Mouse (Mus musculus) brown adipose tissue, adult 24 weeks (tissue): ENCODE measurements around the gene Slc35b2. TPM values are rescaled to one million over a fixed set of nuclear protein-coding genes. Genes with fewer than 3 reads are reported as not detected.

Experiments used
- H3K27ac ChIP-seq: fragments of 200-500 bp; replicated peaks from 2 replicates; pipeline ENCODE4 v1.5.1; 2012; ENCODE audit warnings: low read depth, mild to moderate bottlenecking, low read length
- H3K4me1 ChIP-seq: fragments of 200-500 bp; 2 replicates; pipeline ENCODE4 v1.6.1; 2012; ENCODE audit warnings: low read length, mixed read lengths; ENCODE audit not compliant: control insufficient read depth, insufficient read depth, insufficient read length
- H3K4me3 ChIP-seq: fragments of 200-500 bp; 2 replicates; pipeline ENCODE4 v1.5.1; 2012; ENCODE audit warnings: low read depth, mild to moderate bottlenecking, low read length, moderate library complexity; ENCODE audit not compliant: insufficient read depth
- polyA plus RNA-seq: library from polyadenylated mRNA; stranded (reverse); fragments of >200 nt; gene quantifications from 2 replicates; pipeline ENCODE4 v1.2.4, GENCODE M21; 2012; ENCODE audit not compliant: missing spikeins, insufficient read depth, insufficient read length

Gene Slc35b2
- polyA plus RNA-seq, 1 experiment = 36.4 TPM

GRCm38 (mm10) chr17:45539664-45540063 lies 24.0 kb upstream of the Slc35b2 start:
- Histone ChIP-seq H3K27ac (no peak overlapping the region), H3K4me3 (no peak overlapping the region), H3K4me1 (no peaks in the 10 kb centered on the region)

DNA sequence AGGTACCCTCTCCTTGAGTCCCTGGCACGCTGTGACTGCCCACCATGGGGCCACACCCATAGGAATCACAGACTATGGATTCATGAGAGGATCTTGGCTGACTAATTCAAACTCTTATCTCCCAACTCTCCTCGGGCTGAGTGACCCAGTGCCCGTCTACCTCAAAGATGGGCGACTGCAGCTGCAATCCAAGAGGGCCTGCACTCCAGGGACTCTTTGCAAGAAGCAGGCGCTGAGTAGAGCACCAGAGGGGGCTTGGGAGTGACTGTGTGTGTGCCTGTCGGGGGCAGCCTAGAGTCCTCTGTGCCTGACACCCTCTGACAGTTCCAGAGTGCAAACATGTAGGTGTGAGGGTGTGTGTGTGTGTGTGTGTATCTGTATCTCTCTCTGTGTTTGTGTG lies 21.5 kb upstream of the Slc35b2 start:
- no peak overlapping the region for H3K4me3 ChIP-seq
- H3K27ac ChIP-seq = no peak overlapping the region
- H3K4me1 ChIP-seq = no peaks in the 10 kb centered on the region

DNA sequence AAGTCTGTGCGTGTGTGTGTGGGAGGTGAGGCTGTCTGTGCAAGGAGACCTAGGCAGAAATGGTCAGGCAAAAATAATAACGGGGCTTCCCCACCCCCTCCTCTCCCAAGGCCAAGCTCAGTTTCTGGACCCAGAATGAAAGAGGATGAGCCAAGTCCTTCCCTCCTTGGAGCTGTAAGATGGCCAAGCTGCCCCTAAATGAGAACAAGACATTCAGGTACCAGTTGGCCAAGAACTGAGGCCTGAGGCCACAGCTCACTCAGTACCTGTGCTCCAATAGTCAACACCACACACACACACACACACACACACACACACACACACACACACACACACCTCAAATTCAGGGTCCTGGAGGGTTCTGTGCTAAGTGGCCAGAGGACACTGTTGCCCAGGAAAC lies 21.0 kb upstream of the Slc35b2 start:
- no peaks in the 10 kb centered on the region for H3K4me1 ChIP-seq
- H3K4me3 ChIP-seq = no peak overlapping the region
- H3K27ac ChIP-seq = no peak overlapping the region

DNA sequence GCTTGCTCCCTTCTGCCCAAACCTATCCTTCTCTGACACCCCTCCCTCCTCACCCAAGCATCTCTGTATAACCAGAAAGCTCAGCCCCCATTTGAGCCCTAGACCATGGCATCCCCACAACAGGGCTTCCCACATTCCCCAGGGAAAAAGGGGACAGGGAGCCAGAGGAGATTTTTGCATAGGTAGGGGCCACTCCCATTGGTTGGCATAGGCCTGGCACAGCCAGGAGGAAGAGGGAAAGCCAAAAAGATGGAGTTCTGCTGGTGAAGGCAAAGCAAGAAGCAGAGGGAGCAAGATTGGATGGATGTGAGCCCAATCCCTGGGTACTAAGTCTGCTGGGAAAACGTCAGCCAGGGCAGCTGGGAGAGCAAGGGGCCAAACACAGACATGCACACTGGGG lies 20.6 kb upstream of the Slc35b2 start:
- no peak overlapping the region for H3K27ac ChIP-seq
- H3K4me1 ChIP-seq = no peaks in the 10 kb centered on the region
- no peak overlapping the region for H3K4me3 ChIP-seq

- H3K4me1 ChIP-seq = no peaks in the 10 kb centered on the region
- 0 out of 2 replicates have a peak overlapping the region, but pooled peaks have one; percentile 28 for H3K4me3 ChIP-seq
- H3K27ac ChIP-seq = no peak overlapping the region
Observed at GRCm38 (mm10) chr17:45544001-45544872, 19.4 kb upstream of the Slc35b2 start.

GRCm38 (mm10) chr17:45544873-45545277 lies 18.8 kb upstream of the Slc35b2 start:
- H3K4me1 ChIP-seq = no peaks in the 10 kb centered on the region
- peak overlapping the region; percentile 28; the same call in 1 of the 2 replicates for H3K4me3 ChIP-seq
- H3K27ac ChIP-seq = no peak overlapping the region

DNA sequence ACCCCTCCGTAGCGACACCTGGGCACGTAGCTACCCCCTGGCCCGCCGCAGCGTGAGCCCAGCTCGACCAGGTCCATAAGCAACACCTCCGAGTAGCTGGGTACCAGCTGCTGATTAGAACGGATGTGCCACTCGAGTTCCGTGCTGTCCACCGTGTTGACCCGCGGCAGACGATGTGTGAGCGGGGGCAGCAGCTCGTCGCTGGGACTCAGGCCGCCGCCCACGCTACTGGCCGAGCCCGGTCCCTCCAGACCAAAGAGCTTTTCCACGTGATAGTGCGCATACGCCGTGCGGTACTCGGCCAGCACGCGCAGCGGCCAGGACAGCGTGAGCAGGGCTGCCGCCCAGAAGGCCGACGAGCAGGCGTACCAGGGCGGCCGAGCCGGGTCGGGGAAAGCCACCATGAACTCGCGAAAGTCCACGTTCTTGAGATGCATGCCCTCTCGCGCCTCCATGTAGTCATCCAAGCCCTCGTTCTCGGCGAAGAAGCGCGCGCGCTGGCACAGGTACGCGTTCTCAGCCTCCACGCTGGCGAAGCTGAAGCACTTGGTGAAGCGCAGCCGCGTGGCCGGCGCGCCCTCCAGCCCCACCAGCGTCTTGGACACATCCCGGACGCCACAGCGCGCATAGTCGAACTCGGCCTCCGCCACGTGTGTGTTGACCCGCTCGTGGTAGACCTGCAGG lies 18.3 kb upstream of the Slc35b2 start:
- H3K4me3 ChIP-seq = peak overlapping the region; percentile 28; the same call in 1 of the 2 replicates
- no peak overlapping the region for H3K27ac ChIP-seq
- H3K4me1 ChIP-seq = no peaks in the 10 kb centered on the region

- H3K27ac ChIP-seq = no peak overlapping the region
- H3K4me1 ChIP-seq = no peaks in the 10 kb centered on the region
- H3K4me3 ChIP-seq = no peak overlapping the region
Observed at GRCm38 (mm10) chr17:45546941-45547340, 16.7 kb upstream of the Slc35b2 start.

DNA sequence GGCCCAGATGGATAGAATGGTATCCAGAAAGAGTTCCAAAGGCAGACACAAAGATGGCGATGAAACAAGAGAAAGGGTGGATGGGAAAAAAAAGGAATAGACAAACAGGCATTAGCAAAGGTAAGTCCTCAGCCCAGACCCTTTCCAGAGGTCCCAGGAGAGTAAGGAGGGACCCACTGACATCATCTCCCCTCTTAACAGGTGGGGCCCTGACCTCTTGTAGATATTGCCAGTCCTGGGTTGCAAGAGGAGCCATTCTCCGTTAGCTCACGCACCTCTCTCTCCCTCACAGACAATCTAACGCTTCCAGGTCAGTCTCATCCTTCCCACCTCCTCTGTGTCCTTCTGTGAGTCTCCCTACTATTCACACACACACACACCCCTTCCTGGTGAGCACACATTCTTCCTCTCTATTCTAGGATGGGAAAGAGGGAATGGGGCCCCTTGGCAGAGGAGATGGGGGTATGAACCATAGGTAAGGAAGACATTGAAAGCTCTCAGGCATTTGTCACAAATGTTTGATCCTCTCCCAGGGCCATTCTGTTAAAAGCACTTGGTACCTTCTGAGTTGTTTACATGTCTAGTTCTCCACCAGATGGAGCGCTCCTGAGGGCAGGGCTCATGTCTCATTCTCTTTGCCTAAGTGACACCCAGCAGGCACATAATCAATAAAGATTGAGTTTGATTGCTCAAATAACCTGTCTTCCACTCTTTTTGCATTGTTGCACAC lies 16.0 kb upstream of the Slc35b2 start:
- Histone ChIP-seq H3K4me1 (no peaks in the 10 kb centered on the region), H3K4me3 (no peak overlapping the region), H3K27ac (no peak overlapping the region)

GRCm38 (mm10) chr17:45548541-45549512 lies 14.8 kb upstream of the Slc35b2 start:
- H3K27ac ChIP-seq = no peak overlapping the region
- peak overlapping the region; percentile 11; the same call in 1 of the 2 replicates for H3K4me3 ChIP-seq
- no peaks in the 10 kb centered on the region for H3K4me1 ChIP-seq

DNA sequence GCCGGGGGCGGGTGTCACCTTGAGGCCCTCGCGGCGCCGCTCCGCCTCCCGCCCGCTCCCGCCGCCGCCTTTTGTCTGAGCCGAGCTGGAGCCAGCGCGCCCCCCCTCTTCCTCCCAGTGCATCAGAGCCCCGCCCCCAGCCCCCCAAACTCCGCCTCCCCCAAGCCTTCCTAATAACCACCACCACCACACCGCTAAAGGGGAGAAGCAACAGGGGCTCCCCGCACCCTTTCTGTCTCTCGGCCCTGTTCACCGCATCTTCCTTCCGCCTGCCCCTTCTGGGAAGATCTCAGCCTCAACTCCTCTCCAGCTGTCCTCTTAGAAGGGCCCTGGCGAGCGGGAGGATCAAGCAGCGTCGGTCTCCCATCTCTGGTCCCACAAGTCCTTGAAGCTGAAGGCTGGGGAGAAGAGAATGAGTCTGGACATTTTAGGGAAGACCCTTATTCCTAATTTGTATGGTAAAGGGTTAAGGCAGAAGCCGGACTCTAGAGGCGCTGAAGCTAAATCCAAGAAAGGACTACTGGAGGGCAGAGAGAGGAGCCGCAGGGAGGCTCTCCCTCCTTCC lies 14.0 kb upstream of the Slc35b2 start, which contains the start of gene Tmem151b:
Gene Tmem151b, minus strand, starts transcription at position 61 of the 565 bp plus-strand sequence.
- Histone ChIP-seq H3K27ac (no peak within 1 kb of the TSS), H3K4me1 (no peaks in the 10 kb centered on the region), H3K4me3 (peak within 1 kb of the TSS; percentile 11; the same call in 1 of the 2 replicates)

GRCm38 (mm10) chr17:45550253-45550652 lies 13.4 kb upstream of the Slc35b2 start:
- Histone ChIP-seq H3K4me3 (no peak overlapping the region), H3K27ac (no peak overlapping the region), H3K4me1 (no peaks in the 10 kb centered on the region)

DNA sequence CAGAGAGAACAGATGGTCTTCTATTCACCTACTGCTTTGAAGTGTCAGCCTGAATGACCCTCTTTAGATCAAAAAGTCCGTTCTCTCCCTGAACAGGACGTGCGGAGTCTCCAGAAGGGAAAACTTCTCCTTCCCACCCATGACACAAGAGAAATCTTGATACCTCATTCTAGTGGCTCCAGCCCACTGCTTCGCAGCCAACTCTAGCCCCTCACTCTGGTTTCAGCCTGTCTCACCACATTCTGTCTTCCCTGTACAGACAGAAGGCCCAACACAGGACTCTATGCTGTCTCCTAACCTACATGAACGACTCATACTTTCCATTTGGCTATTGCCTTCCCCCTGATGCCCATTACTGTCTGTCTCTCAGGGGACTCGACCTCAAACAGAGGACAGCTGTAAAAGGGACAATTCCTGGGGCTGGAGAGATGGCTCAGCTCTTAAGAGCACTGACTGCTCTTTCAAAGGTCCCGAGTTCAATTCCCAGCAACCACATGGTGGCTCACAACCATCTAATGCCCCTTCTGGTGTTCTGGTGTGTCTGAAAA lies 12.4 kb upstream of the Slc35b2 start:
- Histone ChIP-seq H3K4me1 (no peaks in the 10 kb centered on the region), H3K4me3 (no peak overlapping the region)

More for the DNA sequence above, 12.4 kb upstream of the Slc35b2 start:
- no peak overlapping the region for H3K27ac ChIP-seq
